In the genomic region with DNA sequence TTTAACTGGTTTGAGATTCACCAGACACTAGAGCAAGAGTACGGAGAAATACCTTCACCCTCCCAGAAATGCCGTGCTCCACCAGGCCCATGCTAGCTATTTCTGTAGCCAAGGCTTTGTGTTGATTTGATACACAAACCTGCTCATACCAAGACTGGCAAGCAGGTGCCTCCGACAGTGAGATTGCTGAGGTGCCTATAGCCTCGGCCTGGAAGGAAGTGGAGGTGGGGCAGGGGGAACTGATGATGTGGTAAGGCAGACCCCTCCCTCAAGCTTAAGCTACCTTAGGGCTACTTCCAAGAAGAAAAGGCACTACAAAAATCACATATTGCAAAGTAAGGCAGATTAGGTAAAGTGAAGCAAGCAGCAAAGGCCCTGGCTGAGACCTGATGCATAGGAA, we compare ENCODE assay signal across 27 mouse cellular contexts.
"Had no signal": no experiment of that assay in that cellular context is flagged by ENCODE, and none has a peak within 500 bp of the region (broad histone marks: within the 10 kb centered on the region; RNA-seq: fewer than 3 reads in every experiment).

No protein-coding gene starts in this region.

- H3K27ac ChIP-seq: gastrocnemius, adult 2 months; heart, adult 2 months; heart, embryonic 13.5 days; heart, embryonic 15.5 days; hindbrain, embryonic 10.5 days; hindbrain, embryonic 12.5 days; hindbrain, embryonic 14.5 days; kidney, embryonic 15.5 days; kidney, postnatal 0 days; limb, embryonic 13.5 days; limb, embryonic 15.5 days; liver, embryonic 12.5 days; liver, embryonic 14.5 days had no signal

- H3K27me3 ChIP-seq: heart, embryonic 13.5 days; heart, embryonic 15.5 days; hindbrain, embryonic 12.5 days; kidney, embryonic 15.5 days; limb, embryonic 13.5 days; limb, embryonic 15.5 days; liver, embryonic 12.5 days had no signal

- H3K4me2 ChIP-seq: heart, embryonic 11.5 days; heart, embryonic 13.5 days; heart, embryonic 15.5 days; hindbrain, embryonic 12.5 days; hindbrain, embryonic 14.5 days; kidney, embryonic 15.5 days; limb, embryonic 13.5 days; limb, embryonic 15.5 days; liver, embryonic 12.5 days had no signal

- DNase-seq: gastrocnemius, adult 2 months; gastrocnemius, postnatal 14 days; gastrocnemius, postnatal 36 days; heart, adult 2 months; heart, postnatal 14 days; heart, postnatal 4 days; kidney, adult 9 months; kidney, postnatal 14 days; kidney, postnatal 36 days; layer of hippocampus, adult 9-11 months; layer of hippocampus, postnatal 36 days; left cerebral cortex, postnatal 4 days; lung, adult 18-20 months had no signal

- H3K4me1 ChIP-seq: hindbrain, embryonic 10.5 days; hindbrain, embryonic 12.5 days; liver, embryonic 12.5 days had no signal

- H3K4me3 ChIP-seq: gastrocnemius, adult 2 months; heart, adult 2 months; heart, embryonic 13.5 days; heart, embryonic 15.5 days; hindbrain, embryonic 10.5 days; hindbrain, embryonic 12.5 days; kidney, embryonic 15.5 days; limb, embryonic 13.5 days; limb, embryonic 15.5 days; liver, embryonic 12.5 days had no signal

- H3K9me3 ChIP-seq: heart, embryonic 13.5 days; heart, embryonic 15.5 days; hindbrain, embryonic 10.5 days; hindbrain, embryonic 12.5 days; kidney, embryonic 15.5 days; limb, embryonic 13.5 days; limb, embryonic 15.5 days; liver, embryonic 12.5 days had no signal

- H3K36me3 ChIP-seq: heart, embryonic 13.5 days; heart, embryonic 15.5 days; hindbrain, embryonic 10.5 days; hindbrain, embryonic 12.5 days; kidney, embryonic 15.5 days; limb, embryonic 13.5 days; limb, embryonic 15.5 days; liver, embryonic 12.5 days had no signal

- ATAC-seq: hindbrain, embryonic 16.5 days; intestine, postnatal 0 days; liver, embryonic 12.5 days had no signal

- H3K9ac ChIP-seq: heart, embryonic 13.5 days; heart, embryonic 15.5 days; hindbrain, embryonic 12.5 days; hindbrain, embryonic 14.5 days; kidney, embryonic 15.5 days; limb, embryonic 13.5 days; limb, embryonic 15.5 days; liver, embryonic 12.5 days; liver, embryonic 14.5 days had no signal
